Mouse (Mus musculus): ENCODE results near the gene Dcdc2a. TPM values are rescaled to one million over a fixed set of nuclear protein-coding genes. Genes with fewer than 3 reads are reported as not detected.

The Dcdc2a gene
- polyA plus RNA-seq, 1 experiment from 2014 or later: 0.22 TPM

GRCm38 (mm10) chr13:25052671-25053070 lies 3.1 kb upstream of the Dcdc2a start:
- peaks cover 11% of the 10 kb centered on the region for H3K4me1 ChIP-seq (replicated peaks)
- DNase-seq (no peak), ATAC-seq (ENCODE audit: low read depth) (no peak)
- 71% methylated on average over 5 of the region's 5 CpGs for WGBS (ENCODE audit: insufficient replicate concordance)
- no peak overlapping the region for H3K9ac ChIP-seq
- no peak overlapping the region for H3K27ac ChIP-seq
- peaks cover 43% of the 10 kb centered on the region for H3K27me3 ChIP-seq
- no peak overlapping the region for H3K4me2 ChIP-seq
- no peaks in the 10 kb centered on the region for H3K9me3 ChIP-seq (replicated peaks)
- no peaks in the 10 kb centered on the region for H3K36me3 ChIP-seq
- no peak overlapping the region for H3K4me3 ChIP-seq (replicated peaks)

DNA sequence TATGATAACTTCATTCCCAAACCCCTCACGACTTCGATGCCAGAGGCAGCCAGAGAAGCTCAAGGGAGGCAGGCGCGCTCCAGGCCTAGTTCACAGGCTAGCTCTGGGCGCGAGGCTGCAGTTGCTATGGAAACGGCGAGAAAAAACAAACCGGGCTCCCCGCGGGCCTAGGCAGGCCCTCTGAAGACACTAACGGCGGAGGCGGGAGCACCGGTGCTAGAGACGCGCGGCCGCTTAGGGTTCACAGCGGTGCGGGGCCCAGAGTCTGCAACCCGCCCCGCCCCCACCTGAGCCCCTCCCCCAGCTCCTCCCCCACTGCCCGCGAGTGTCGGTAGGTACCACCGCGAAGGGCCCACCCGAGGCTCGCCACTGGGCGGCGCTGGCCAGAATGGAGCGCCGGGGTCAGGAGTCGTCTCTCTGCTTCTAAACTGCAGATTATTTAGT lies 671 bp upstream of the Dcdc2a start:
- WGBS (ENCODE audit: insufficient replicate concordance): 2% methylated on average over 35 of the region's 35 CpGs
- H3K9ac ChIP-seq: no peak overlapping the region
- no peak overlapping the region for H3K27ac ChIP-seq
- no peaks in the 10 kb centered on the region for H3K9me3 ChIP-seq (replicated peaks)
- H3K27me3 ChIP-seq: peaks cover 49% of the 10 kb centered on the region
- peak overlapping the region; percentile 49 for H3K4me3 ChIP-seq (replicated peaks)
- peaks cover 11% of the 10 kb centered on the region for H3K4me1 ChIP-seq (replicated peaks)
- peak; percentile 50 for ATAC-seq (ENCODE audit: low read depth)
- H3K4me2 ChIP-seq: peak overlapping the region; percentile 63
- H3K36me3 ChIP-seq: no peaks in the 10 kb centered on the region
- DNase-seq: peak; percentile 2

DNA sequence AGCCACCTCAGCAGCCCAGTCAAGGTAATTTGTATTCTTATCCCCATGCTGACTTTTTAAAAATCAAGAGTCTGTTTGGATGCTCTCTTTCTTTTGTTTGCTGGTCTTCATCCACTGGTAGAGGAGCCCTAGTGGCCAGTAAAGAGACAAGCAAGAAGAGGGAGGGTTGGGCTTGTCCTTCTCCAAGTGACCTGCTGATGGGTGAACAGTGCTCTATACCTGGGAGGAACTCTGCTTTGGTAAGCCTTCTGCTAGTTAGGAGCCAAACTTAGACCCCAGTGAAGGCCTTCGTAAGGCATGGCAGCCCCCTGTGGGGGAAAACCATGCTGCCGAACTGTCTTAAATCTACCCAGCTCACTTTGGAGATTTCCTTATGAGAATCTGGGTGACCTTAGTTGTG lies 10.9 kb downstream of the Dcdc2a start:
- Histone ChIP-seq H3K36me3 (no peaks in the 10 kb centered on the region), H3K4me1 (replicated peaks) (no peaks in the 10 kb centered on the region), H3K27ac (no peak overlapping the region), H3K9me3 (replicated peaks) (no peaks in the 10 kb centered on the region), H3K4me3 (replicated peaks) (no peak overlapping the region), H3K9ac (no peak overlapping the region), H3K27me3 (no peaks in the 10 kb centered on the region), H3K4me2 (no peak overlapping the region)
- ATAC-seq (ENCODE audit: low read depth) (no peak), DNase-seq (no peak)
- 82% methylated on average over 2 of the region's 2 CpGs for WGBS (ENCODE audit: insufficient replicate concordance)

- H3K9ac ChIP-seq: no peak overlapping the region
- ATAC-seq (ENCODE audit: low read depth) (no peak), DNase-seq (no peak)
- no peaks in the 10 kb centered on the region for H3K27me3 ChIP-seq
- H3K36me3 ChIP-seq: no peaks in the 10 kb centered on the region
- H3K27ac ChIP-seq: no peak overlapping the region
- no peak overlapping the region for H3K4me2 ChIP-seq
- 59% methylated on average over 4 of the region's 4 CpGs for WGBS (ENCODE audit: insufficient replicate concordance)
- no peak overlapping the region for H3K4me3 ChIP-seq (replicated peaks)
- H3K9me3 ChIP-seq (replicated peaks): no peaks in the 10 kb centered on the region
- H3K4me1 ChIP-seq (replicated peaks): no peaks in the 10 kb centered on the region
Observed at GRCm38 (mm10) chr13:25067183-25067582, 11.4 kb downstream of the Dcdc2a start.

- no peak overlapping the region for H3K9ac ChIP-seq
- no peak overlapping the region for H3K27ac ChIP-seq
Observed at GRCm38 (mm10) chr13:25069765-25070164, 14.0 kb downstream of the Dcdc2a start.

GRCm38 (mm10) chr13:25070791-25071190 lies 15.0 kb downstream of the Dcdc2a start:
- WGBS (ENCODE audit: insufficient replicate concordance): 69% methylated on average over 4 of the region's 4 CpGs
- Histone ChIP-seq H3K27ac (no peak overlapping the region), H3K9me3 (replicated peaks) (no peaks in the 10 kb centered on the region), H3K4me1 (replicated peaks) (no peaks in the 10 kb centered on the region), H3K4me2 (no peak overlapping the region), H3K9ac (no peak overlapping the region), H3K4me3 (replicated peaks) (no peak overlapping the region), H3K27me3 (no peaks in the 10 kb centered on the region), H3K36me3 (no peaks in the 10 kb centered on the region)
- ATAC-seq (ENCODE audit: low read depth) (no peak), DNase-seq (no peak)

More at GRCm38 (mm10) chr13:25069765-25070164, 14.0 kb downstream of the Dcdc2a start:
- Histone ChIP-seq H3K4me3 (replicated peaks) (no peak overlapping the region), H3K36me3 (no peaks in the 10 kb centered on the region), H3K9me3 (replicated peaks) (no peaks in the 10 kb centered on the region), H3K4me1 (replicated peaks) (no peaks in the 10 kb centered on the region), H3K27me3 (no peaks in the 10 kb centered on the region), H3K4me2 (no peak overlapping the region)
- no peak for DNase-seq
- no peak for ATAC-seq (ENCODE audit: low read depth)
- WGBS (ENCODE audit: insufficient replicate concordance): 68% methylated on average over 4 of the region's 4 CpGs

GRCm38 (mm10) chr13:25077262-25077661 lies 21.5 kb downstream of the Dcdc2a start:
- no peak for DNase-seq
- Histone ChIP-seq H3K4me3 (replicated peaks) (no peak overlapping the region), H3K4me2 (no peak overlapping the region), H3K36me3 (no peaks in the 10 kb centered on the region), H3K4me1 (replicated peaks) (no peaks in the 10 kb centered on the region), H3K27me3 (no peaks in the 10 kb centered on the region), H3K9ac (no peak overlapping the region), H3K27ac (no peak overlapping the region), H3K9me3 (replicated peaks) (no peaks in the 10 kb centered on the region)
- ATAC-seq (ENCODE audit: low read depth): no peak
- WGBS (ENCODE audit: insufficient replicate concordance): 43% methylated on average over 7 of the region's 7 CpGs

DNA sequence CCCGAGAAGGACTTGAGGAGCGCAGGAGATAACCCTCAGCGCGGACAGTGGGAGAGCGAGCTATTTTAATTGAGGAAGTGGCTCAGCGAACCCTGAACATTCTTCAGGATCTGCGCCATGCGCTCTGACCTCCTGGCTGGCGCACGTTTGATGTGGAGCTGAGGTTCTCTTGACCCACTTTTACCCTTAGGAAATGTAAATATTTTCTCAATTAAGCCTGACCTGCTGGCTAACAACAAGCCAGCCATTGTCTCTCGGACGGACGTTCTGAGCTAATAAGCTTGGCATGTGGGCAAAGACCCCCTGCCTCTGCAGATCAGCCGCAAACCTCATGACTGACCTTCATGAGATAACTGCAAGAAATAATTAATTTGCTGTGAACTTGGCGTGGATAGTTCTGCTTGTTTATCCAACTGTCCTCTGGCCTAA lies 27.4 kb downstream of the Dcdc2a start:
- H3K27me3 ChIP-seq: no peaks in the 10 kb centered on the region
- H3K27ac ChIP-seq: no peak overlapping the region
- no peaks in the 10 kb centered on the region; the same call in 1 of the 2 replicates for H3K4me1 ChIP-seq (replicated peaks)
- H3K36me3 ChIP-seq: no peaks in the 10 kb centered on the region
- WGBS (ENCODE audit: insufficient replicate concordance): 16% methylated on average over 15 of the region's 15 CpGs
- H3K9ac ChIP-seq: no peak overlapping the region
- peak overlapping the region; percentile 46 for H3K4me2 ChIP-seq
- no peak overlapping the region for H3K4me3 ChIP-seq (replicated peaks)
- H3K9me3 ChIP-seq (replicated peaks): no peaks in the 10 kb centered on the region
- ATAC-seq (ENCODE audit: low read depth) (no peak), DNase-seq (no peak)

DNA sequence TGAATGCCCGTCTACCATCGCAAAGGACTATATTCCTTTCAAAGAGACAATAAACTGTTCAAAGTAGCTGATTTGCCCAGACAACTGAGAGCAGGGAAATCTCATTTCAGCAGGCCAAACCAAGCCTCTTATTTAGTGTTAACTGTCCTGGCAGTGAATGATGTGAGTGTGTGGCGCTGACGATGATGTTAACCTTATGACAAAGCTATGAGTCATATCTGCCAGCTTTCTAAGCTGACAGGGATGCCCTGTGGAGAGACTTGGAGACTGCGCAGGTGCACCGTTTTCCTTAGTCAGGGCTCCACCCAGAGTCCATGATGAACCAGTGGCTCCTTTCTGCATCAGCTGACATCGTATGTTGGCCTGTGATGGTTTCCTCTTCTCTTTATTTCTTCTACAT lies 29.3 kb downstream of the Dcdc2a start:
- no peaks in the 10 kb centered on the region for H3K9me3 ChIP-seq (replicated peaks)
- WGBS (ENCODE audit: insufficient replicate concordance): 74% methylated on average over 7 of the region's 7 CpGs
- no peak overlapping the region for H3K9ac ChIP-seq
- H3K4me2 ChIP-seq: no peak overlapping the region
- no peak overlapping the region for H3K27ac ChIP-seq
- H3K4me3 ChIP-seq (replicated peaks): no peak overlapping the region
- ATAC-seq (ENCODE audit: low read depth): no peak
- no peaks in the 10 kb centered on the region for H3K27me3 ChIP-seq
- no peaks in the 10 kb centered on the region; the same call in 1 of the 2 replicates for H3K4me1 ChIP-seq (replicated peaks)
- DNase-seq: no peak
- H3K36me3 ChIP-seq: no peaks in the 10 kb centered on the region

DNA sequence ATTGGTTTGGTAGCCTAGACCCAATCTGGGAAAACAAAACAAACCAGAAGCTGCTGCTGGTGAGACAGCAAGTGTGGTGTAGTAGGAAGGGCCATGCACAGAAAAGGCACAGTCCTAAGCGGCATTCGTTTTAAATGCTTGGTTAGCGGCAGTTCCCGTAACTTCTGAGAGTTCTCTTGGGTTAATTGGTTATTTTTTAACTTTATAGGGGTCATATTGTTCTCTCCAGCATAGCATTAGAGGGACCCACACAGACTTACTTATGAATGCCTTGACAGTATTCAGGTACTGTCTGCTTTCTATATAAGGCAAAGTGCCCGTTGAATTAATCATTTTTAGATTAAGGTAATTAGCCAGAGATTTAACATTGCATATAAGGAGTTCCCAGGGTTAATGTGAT lies 35.5 kb downstream of the Dcdc2a start:
- no peak for DNase-seq
- Histone ChIP-seq H3K27me3 (no peaks in the 10 kb centered on the region), H3K27ac (no peak overlapping the region), H3K9ac (no peak overlapping the region), H3K9me3 (replicated peaks) (no peaks in the 10 kb centered on the region), H3K36me3 (no peaks in the 10 kb centered on the region), H3K4me2 (no peak overlapping the region), H3K4me3 (replicated peaks) (no peak overlapping the region), H3K4me1 (replicated peaks) (no peaks in the 10 kb centered on the region)
- WGBS (ENCODE audit: insufficient replicate concordance): 75% methylated on average over 5 of the region's 5 CpGs
- no peak for ATAC-seq (ENCODE audit: low read depth)

DNA sequence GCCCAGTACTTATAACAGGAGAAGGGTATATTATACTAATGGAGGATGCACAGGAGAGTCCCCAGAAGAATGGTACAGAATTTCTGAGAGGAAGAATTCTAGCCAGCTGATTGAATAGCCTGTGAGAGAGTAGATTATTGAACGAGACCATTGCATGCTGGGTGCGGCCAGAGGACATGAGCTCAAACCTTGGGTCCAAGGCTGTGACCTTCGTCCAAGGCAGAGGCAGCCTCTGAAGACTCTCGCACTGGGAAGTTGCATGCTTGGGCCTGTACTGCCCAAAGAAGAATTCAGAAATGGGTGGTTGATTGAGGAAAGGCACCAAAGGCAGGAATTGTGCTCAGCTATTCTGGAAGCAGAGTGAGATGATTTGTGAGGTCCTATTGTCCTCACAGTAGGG lies 38.0 kb downstream of the Dcdc2a start:
- no peak overlapping the region for H3K4me3 ChIP-seq (replicated peaks)
- H3K27ac ChIP-seq: no peak overlapping the region
- DNase-seq: no peak
- no peak overlapping the region for H3K4me2 ChIP-seq
- H3K4me1 ChIP-seq (replicated peaks): no peaks in the 10 kb centered on the region
- H3K27me3 ChIP-seq: no peaks in the 10 kb centered on the region
- no peaks in the 10 kb centered on the region for H3K36me3 ChIP-seq
- no peak overlapping the region for H3K9ac ChIP-seq
- no peak for ATAC-seq (ENCODE audit: low read depth)
- WGBS (ENCODE audit: insufficient replicate concordance): 57% methylated on average over 4 of the region's 4 CpGs
- no peaks in the 10 kb centered on the region for H3K9me3 ChIP-seq (replicated peaks)

DNA sequence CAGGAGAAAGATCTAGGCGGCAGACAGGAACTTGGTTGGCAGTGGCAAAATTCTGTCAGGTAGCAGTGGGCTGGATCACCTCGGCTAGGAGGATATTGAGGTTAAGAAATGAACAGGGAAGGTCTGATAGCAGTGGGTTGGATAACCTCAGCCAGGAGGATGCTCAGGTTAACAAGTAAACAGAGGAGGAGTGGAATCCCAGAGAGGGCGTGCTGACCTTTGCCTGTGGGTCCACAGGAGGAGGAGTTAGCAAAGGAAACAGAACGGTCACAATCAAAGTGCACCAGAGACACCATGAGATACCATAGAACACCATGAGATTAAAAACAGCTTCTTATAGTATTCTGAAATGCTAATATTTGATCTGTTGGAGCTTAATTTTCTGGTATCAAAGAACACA lies 38.6 kb downstream of the Dcdc2a start:
- Histone ChIP-seq H3K4me2 (no peak overlapping the region), H3K4me1 (replicated peaks) (no peaks in the 10 kb centered on the region), H3K36me3 (no peaks in the 10 kb centered on the region), H3K27me3 (no peaks in the 10 kb centered on the region), H3K9me3 (replicated peaks) (no peaks in the 10 kb centered on the region), H3K4me3 (replicated peaks) (no peak overlapping the region), H3K27ac (no peak overlapping the region), H3K9ac (no peak overlapping the region)
- no peak for DNase-seq
- ATAC-seq (ENCODE audit: low read depth): peak; percentile 55; the same call in 1 of the 2 replicates
- WGBS (ENCODE audit: insufficient replicate concordance): 44% methylated on average over 4 of the region's 4 CpGs
